Mouse (Mus musculus) kidney, embryonic 14.5 days (tissue): ENCODE data around the gene Gm10134. TPM values are rescaled to one million over a fixed set of nuclear protein-coding genes. Genes with fewer than 3 reads are reported as not detected.

Experiments
- ATAC-seq: fragments of 200-750 bp; cut with Nextera tagmentation; 2 replicates; pipeline ENCODE4 v1.8.0; 2017; ENCODE audit warnings: moderate number of reproducible peaks, mild to moderate bottlenecking, moderate TSS enrichment, moderate library complexity; ENCODE audit not compliant: low FRiP score, low TSS enrichment
- H3K27ac ChIP-seq: fragments of 300-500 bp; sonication (generic); 2 replicates; pipeline ENCODE4 v1.5.1; 2014; ENCODE audit warnings: low read depth, mild to moderate bottlenecking, low read length, moderate library complexity, mixed read lengths
- H3K27me3 ChIP-seq: fragments of 300-500 bp; sonication (generic); 2 replicates; pipeline ENCODE4 v1.6.1; 2014; ENCODE audit warnings: mild to moderate bottlenecking, low read length; ENCODE audit not compliant: control insufficient read depth, insufficient read depth
- H3K36me3 ChIP-seq: fragments of 300-500 bp; sonication (generic); 2 replicates; pipeline ENCODE4 v1.6.1; 2014; ENCODE audit warnings: low read length, mixed read lengths; ENCODE audit not compliant: control insufficient read depth, insufficient read depth
- H3K4me1 ChIP-seq: fragments of 300-500 bp; sonication (generic); 2 replicates; pipeline ENCODE4 v1.6.1; 2014; ENCODE audit warnings: low read length, mixed read lengths; ENCODE audit not compliant: control insufficient read depth, insufficient read depth
- H3K4me2 ChIP-seq: fragments of 300-500 bp; sonication (generic); replicated peaks from 2 replicates; pipeline ENCODE4 v1.6.1; 2014; ENCODE audit warnings: low read depth, mild to moderate bottlenecking, low read length
- H3K4me3 ChIP-seq: fragments of 300-500 bp; sonication (generic); 2 replicates; pipeline ENCODE4 v1.5.1; 2014; ENCODE audit warnings: mild to moderate bottlenecking, low read length
- H3K9ac ChIP-seq: fragments of 300-500 bp; sonication (generic); 2 replicates; pipeline ENCODE4 v1.6.1; 2014; ENCODE audit warnings: low read depth, mild to moderate bottlenecking, low read length, moderate library complexity
- H3K9me3 ChIP-seq: fragments of 300-500 bp; sonication (generic); 2 replicates; pipeline ENCODE4 v1.6.1; 2016; ENCODE audit warnings: low read length; ENCODE audit not compliant: control insufficient read depth
- WGBS: fragments of 180-500 bp; shearing (Covaris S2); extraction: QIAGEN DNeasy Blood & Tissue Kit; methylation state at CpG from one replicate; pipeline ENCODE4 v1.1.7; 2014; 5-methylcytosine and 5-hydroxymethylcytosine counted together
- polyA plus RNA-seq: library from polyadenylated mRNA; unstranded; fragments of >200 nt; fragmentation: Nextera tagmentation; extraction: Ambion mirVana; gene quantifications from 2 replicates; pipeline ENCODE4 v1.2.1, GENCODE M21; 2014

Gene Gm10134
- polyA plus RNA-seq, 1 experiment from 2014 or later = 9.9 TPM

GRCm38 (mm10) chr2:28532938-28533771 lies 27.3 kb downstream of the Gm10134 start:
- Histone ChIP-seq H3K27me3 (no peaks in the 10 kb centered on the region), H3K9me3 (no peaks in the 10 kb centered on the region), H3K4me3 (peak overlapping the region; percentile 65), H3K36me3 (no peaks in the 10 kb centered on the region), H3K4me1 (peaks cover 51% of the 10 kb centered on the region), H3K4me2 (peak overlapping the region; percentile 84), H3K9ac (peak overlapping the region; percentile 74), H3K27ac (peak overlapping the region; percentile 62)
- ATAC-seq = peak; percentile 90
- 2% methylated on average over 49 of the region's 49 CpGs for WGBS

GRCm38 (mm10) chr2:28533901-28534435 lies 28.1 kb downstream of the Gm10134 start:
- H3K27me3 ChIP-seq = no peaks in the 10 kb centered on the region
- no peak for ATAC-seq
- no peaks in the 10 kb centered on the region for H3K9me3 ChIP-seq
- H3K4me1 ChIP-seq = peaks cover 56% of the 10 kb centered on the region
- H3K9ac ChIP-seq = peak overlapping the region; percentile 74; the same call in 1 of the 2 replicates
- peak overlapping the region; percentile 65 for H3K4me3 ChIP-seq
- H3K27ac ChIP-seq = peak overlapping the region; percentile 62
- H3K4me2 ChIP-seq = peak overlapping the region; percentile 84
- no peaks in the 10 kb centered on the region for H3K36me3 ChIP-seq
- WGBS = 64% methylated on average over 7 of the region's 7 CpGs

- WGBS = 44% methylated on average over 11 of the region's 11 CpGs
- peak overlapping the region; percentile 52 for H3K27ac ChIP-seq
- peak overlapping the region; percentile 65; the same call in 1 of the 2 replicates for H3K4me3 ChIP-seq
- peak overlapping the region; percentile 74; the same call in 1 of the 2 replicates for H3K9ac ChIP-seq
- H3K36me3 ChIP-seq = no peaks in the 10 kb centered on the region
- no peaks in the 10 kb centered on the region for H3K9me3 ChIP-seq
- H3K27me3 ChIP-seq = no peaks in the 10 kb centered on the region
- H3K4me2 ChIP-seq = peak overlapping the region; percentile 84
- no peak for ATAC-seq
- H3K4me1 ChIP-seq = peaks cover 60% of the 10 kb centered on the region
These were observed 28.8 kb downstream of the Gm10134 start for GRCm38 (mm10) chr2:28534436-28535262.

DNA sequence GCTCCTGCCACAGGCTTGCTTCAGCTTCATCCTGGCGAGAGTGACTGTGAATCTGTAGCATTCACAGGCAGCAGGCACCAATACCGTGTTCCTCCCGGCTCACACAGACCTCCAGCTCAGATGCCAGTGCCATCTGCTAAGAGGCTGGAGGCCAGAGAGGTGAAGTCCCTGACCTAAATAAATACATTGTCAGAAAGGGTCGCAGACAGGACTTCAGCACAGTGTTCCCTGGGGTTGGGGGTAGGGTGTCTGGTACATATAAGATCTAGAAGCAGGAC lies 29.3 kb downstream of the Gm10134 start:
- no peaks in the 10 kb centered on the region for H3K9me3 ChIP-seq
- ATAC-seq = no peak
- no peaks in the 10 kb centered on the region for H3K36me3 ChIP-seq
- no peak overlapping the region for H3K9ac ChIP-seq
- peak overlapping the region; percentile 8; the same call in 1 of the 2 replicates for H3K4me3 ChIP-seq
- no peaks in the 10 kb centered on the region for H3K27me3 ChIP-seq
- H3K27ac ChIP-seq = peak overlapping the region; percentile 52; the same call in 1 of the 2 replicates
- peak overlapping the region; percentile 84; the same call in 1 of the 2 replicates for H3K4me2 ChIP-seq
- H3K4me1 ChIP-seq = peaks cover 57% of the 10 kb centered on the region
- WGBS = 30% methylated on average over 4 of the region's 4 CpGs

DNA sequence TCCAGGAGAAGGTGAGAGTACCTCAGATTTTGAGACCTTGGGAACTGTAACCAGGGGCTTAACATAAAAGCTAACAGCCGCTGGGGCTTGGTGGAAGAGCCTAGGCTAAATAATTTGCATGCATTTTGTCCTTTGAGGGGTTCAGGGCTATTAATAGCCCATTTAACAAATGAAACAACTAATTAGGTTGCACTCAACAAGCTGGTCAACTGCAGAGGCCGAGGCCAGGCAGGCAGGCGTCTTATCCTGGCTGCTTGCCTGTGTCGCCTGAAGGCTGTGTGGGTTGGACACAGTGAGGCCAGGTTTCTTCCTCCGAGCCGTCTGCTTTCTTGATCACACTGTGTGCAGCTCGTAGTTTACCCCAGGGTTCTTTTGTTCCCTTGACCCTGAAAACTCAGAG lies 29.8 kb downstream of the Gm10134 start:
- no peak overlapping the region for H3K4me3 ChIP-seq
- no peaks in the 10 kb centered on the region for H3K36me3 ChIP-seq
- ATAC-seq = no peak
- peak overlapping the region; percentile 84; the same call in 1 of the 2 replicates for H3K4me2 ChIP-seq
- H3K27ac ChIP-seq = no peak overlapping the region
- whole genome bisulfite sequencing = 44% methylated on average over 7 of the region's 7 CpGs
- H3K27me3 ChIP-seq = no peaks in the 10 kb centered on the region
- H3K9ac ChIP-seq = no peak overlapping the region
- peaks cover 52% of the 10 kb centered on the region for H3K4me1 ChIP-seq
- no peaks in the 10 kb centered on the region for H3K9me3 ChIP-seq

GRCm38 (mm10) chr2:28536166-28536565 lies 30.3 kb downstream of the Gm10134 start:
- 53% methylated on average over 4 of the region's 4 CpGs for WGBS
- no peaks in the 10 kb centered on the region; the same call in 1 of the 2 replicates for H3K36me3 ChIP-seq
- no peaks in the 10 kb centered on the region for H3K9me3 ChIP-seq
- H3K4me2 ChIP-seq = no peak overlapping the region
- H3K4me1 ChIP-seq = peaks cover 49% of the 10 kb centered on the region
- no peak overlapping the region for H3K27ac ChIP-seq
- no peak for ATAC-seq
- H3K9ac ChIP-seq = no peak overlapping the region
- H3K27me3 ChIP-seq = no peaks in the 10 kb centered on the region
- no peak overlapping the region for H3K4me3 ChIP-seq

DNA sequence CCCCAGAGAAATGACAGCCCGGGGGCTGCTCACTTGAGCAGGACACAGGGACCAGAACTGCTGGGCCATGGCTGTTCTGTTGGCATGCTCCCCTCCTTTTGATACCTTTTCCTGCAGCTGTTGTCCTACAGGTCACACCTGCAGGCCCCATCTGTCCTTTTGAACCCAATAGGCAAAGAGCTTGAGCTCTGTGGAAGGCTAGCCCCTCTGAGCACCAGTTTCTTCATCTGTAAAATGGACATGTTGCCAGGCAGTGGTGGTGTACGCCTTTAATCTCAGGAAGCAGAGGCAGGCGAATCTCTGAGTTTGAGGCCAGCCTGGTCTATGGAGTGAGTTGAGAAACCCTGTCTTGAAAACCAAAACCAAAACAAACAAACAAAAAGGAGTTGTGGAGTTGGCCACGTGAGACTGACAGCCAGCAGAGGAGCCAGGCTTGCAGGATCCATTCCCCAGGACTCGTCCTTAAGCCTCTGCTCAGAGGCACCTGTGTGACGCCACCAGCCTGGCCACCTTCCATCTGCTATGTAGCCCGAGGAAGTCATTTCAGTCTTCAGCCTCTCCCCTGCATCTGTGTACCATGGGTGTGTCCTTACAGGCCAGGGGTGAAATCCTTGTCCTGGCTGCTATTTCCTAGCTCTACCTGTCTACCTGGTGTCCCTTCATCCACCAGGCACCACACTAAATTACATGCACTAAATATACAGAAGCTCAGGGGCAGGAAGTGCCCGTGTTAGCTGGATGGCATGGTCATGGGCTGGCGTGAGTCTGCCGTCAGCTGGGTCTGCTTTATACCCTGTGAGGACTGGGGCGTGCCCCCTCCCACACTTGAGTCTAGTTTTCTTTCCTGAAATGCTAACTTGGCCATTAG lies 31.1 kb downstream of the Gm10134 start:
- H3K9me3 ChIP-seq = no peaks in the 10 kb centered on the region
- WGBS = 84% methylated on average over 11 of the region's 11 CpGs
- H3K27me3 ChIP-seq = no peaks in the 10 kb centered on the region
- H3K9ac ChIP-seq = no peak overlapping the region
- no peak overlapping the region for H3K4me3 ChIP-seq
- peaks cover 47% of the 10 kb centered on the region for H3K4me1 ChIP-seq
- H3K36me3 ChIP-seq = peaks cover 1% of the 10 kb centered on the region
- ATAC-seq = no peak
- H3K27ac ChIP-seq = no peak overlapping the region
- H3K4me2 ChIP-seq = no peak overlapping the region

GRCm38 (mm10) chr2:28537634-28537920 lies 31.7 kb downstream of the Gm10134 start:
- no peak overlapping the region for H3K9ac ChIP-seq
- H3K4me2 ChIP-seq = no peak overlapping the region
- 50% methylated on average over 4 of the region's 4 CpGs for WGBS
- peaks cover 7% of the 10 kb centered on the region for H3K36me3 ChIP-seq
- H3K9me3 ChIP-seq = no peaks in the 10 kb centered on the region
- H3K27me3 ChIP-seq = no peaks in the 10 kb centered on the region
- no peak overlapping the region for H3K4me3 ChIP-seq
- peaks cover 41% of the 10 kb centered on the region for H3K4me1 ChIP-seq
- no peak for ATAC-seq
- no peak overlapping the region for H3K27ac ChIP-seq
